Mouse (Mus musculus): Measurements from ENCODE around the gene Scd2. TPM values are rescaled to one million over a fixed set of nuclear protein-coding genes. Genes with fewer than 3 reads are reported as not detected.

Scd2 gene
- polyA plus RNA-seq, 1 experiment from 2014 or later: 424 TPM

DNA sequence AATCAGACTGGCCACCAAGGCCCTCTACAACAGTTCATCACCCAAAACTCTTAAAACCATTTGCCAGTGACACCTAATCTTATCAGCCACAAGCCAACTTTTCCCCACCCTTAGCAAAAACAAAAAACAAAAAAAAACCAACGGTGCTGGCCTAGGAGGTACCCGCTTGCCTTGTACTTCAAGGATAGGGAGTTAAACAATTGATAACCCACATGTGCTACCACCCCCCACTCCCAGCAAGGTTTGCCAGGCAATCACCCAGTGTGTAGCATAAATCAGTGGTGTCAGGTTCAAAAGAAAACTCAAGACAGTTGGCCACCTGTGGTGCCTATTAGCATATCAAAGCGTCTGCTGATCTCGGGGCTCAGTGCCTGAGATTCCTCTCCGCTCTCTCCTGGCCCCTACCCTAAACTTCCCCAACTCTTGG lies 27.6 kb upstream of the Scd2 start:
- ATAC-seq (ENCODE audit: insufficient read depth, low FRiP score, low TSS enrichment) (peak; percentile 51), DNase-seq (ENCODE audit: low spot score) (peak; percentile 63)
- Histone ChIP-seq H3K36me3 (ENCODE audit: control insufficient read depth, insufficient read depth, low read length) (no peaks in the 10 kb centered on the region), H3K4me1 (ENCODE audit: control insufficient read depth, insufficient read depth, low read length) (peaks cover 16% of the 10 kb centered on the region; the same call in 1 of the 2 replicates), H3K27me3 (ENCODE audit: control insufficient read depth, insufficient read depth, low read length) (no peaks in the 10 kb centered on the region), H3K27ac (ENCODE audit: low read depth, low read length) (peak overlapping the region; percentile 93; the same call in 1 of the 2 replicates), H3K4me3 (ENCODE audit: low read depth, low read length) (no peak overlapping the region), H3K4me2 (ENCODE audit: low read depth) (peak overlapping the region; percentile 72), H3K9me3 (ENCODE audit: control insufficient read depth, low read length) (no peaks in the 10 kb centered on the region), H3K9ac (ENCODE audit: low read length) (no peak overlapping the region)
- WGBS: 15% methylated on average over 5 of the region's 5 CpGs

GRCm38 (mm10) chr19:44266458-44266823 lies 27.0 kb upstream of the Scd2 start:
- Histone ChIP-seq H3K27me3 (ENCODE audit: control insufficient read depth, insufficient read depth, low read length) (no peaks in the 10 kb centered on the region), H3K4me3 (ENCODE audit: low read depth, low read length) (peak overlapping the region; percentile 46), H3K9me3 (ENCODE audit: control insufficient read depth, low read length) (no peaks in the 10 kb centered on the region), H3K9ac (ENCODE audit: low read length) (no peak overlapping the region; the same call in 1 of the 2 replicates), H3K4me1 (ENCODE audit: control insufficient read depth, insufficient read depth, low read length) (peaks cover 16% of the 10 kb centered on the region; the same call in 1 of the 2 replicates), H3K36me3 (ENCODE audit: control insufficient read depth, insufficient read depth, low read length) (no peaks in the 10 kb centered on the region), H3K27ac (ENCODE audit: low read depth, low read length) (peak overlapping the region; percentile 93), H3K4me2 (ENCODE audit: low read depth) (peak overlapping the region; percentile 72)
- WGBS: 5% methylated on average over 6 of the region's 6 CpGs
- ATAC-seq (ENCODE audit: insufficient read depth, low FRiP score, low TSS enrichment) (peak; percentile 22; the same call in 1 of the 2 replicates), DNase-seq (ENCODE audit: low spot score) (no peak)

DNA sequence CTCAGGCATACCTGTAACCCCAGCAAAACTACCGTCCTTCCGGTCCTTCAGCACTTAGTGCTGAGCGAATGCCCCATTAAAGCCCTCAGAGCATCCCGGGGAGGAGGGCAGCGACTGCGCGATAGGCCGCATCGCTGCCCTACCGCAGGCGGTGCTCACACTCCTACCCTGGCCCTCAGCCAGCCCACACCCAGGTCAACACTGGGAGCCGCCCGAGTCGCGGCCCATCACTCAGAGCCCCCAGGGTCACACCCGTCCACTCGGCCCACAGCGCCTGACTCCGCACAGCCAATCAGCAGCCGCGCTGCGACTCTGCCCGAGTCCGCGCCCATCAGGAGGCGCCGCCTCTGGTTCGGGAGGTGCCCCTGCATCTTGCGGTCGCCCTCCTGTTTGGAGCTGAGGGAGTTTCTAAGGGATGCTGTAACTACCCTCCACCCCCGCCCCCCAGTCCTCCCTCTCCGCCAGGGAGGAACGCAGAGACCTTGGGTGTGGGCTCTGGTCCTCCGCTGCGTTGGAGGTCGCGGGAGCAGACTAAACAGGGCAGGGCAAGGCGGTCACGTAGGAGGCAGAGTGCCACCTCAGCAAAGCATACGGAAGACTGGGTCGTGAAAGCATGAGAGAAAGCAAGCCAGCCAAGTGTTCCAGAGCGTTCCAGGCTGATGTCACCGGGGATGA lies 26.5 kb upstream of the Scd2 start:
- peak; percentile 93 for DNase-seq (ENCODE audit: low spot score)
- H3K4me2 ChIP-seq (ENCODE audit: low read depth): peak overlapping the region; percentile 72
- H3K9ac ChIP-seq (ENCODE audit: low read length): peak overlapping the region; percentile 79
- ATAC-seq (ENCODE audit: insufficient read depth, low FRiP score, low TSS enrichment): peak; percentile 95
- no peaks in the 10 kb centered on the region for H3K36me3 ChIP-seq (ENCODE audit: control insufficient read depth, insufficient read depth, low read length)
- WGBS: under 1% methylated on average over 43 of the region's 43 CpGs
- H3K27ac ChIP-seq (ENCODE audit: low read depth, low read length): peak overlapping the region; percentile 93
- H3K4me1 ChIP-seq (ENCODE audit: control insufficient read depth, insufficient read depth, low read length): peaks cover 16% of the 10 kb centered on the region; the same call in 1 of the 2 replicates
- H3K27me3 ChIP-seq (ENCODE audit: control insufficient read depth, insufficient read depth, low read length): no peaks in the 10 kb centered on the region
- peak overlapping the region; percentile 46 for H3K4me3 ChIP-seq (ENCODE audit: low read depth, low read length)
- H3K9me3 ChIP-seq (ENCODE audit: control insufficient read depth, low read length): no peaks in the 10 kb centered on the region

DNA sequence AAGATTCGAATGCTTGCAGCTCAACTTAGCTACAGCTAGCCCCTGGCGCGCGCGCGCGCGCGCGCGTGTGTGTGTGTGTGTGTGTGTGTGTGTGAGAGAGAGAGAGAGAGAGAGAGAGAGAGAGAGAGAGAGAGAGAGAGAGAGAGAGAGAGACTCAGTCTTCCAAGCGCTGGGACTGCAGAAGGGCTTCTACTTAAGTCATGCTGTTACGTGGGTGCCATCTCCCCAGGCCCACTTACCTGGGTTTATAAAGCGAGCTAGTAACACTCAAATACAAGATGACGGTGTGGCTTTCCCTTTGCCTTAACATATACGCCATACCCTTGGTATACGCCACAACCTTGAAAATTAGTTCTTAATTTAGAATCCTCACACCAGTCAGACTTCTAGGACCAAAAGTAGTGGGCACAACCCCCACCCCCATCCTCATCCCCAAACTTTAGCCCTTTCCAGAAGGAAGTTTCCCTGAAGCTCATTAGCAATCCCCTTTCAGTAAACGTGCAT lies 25.9 kb upstream of the Scd2 start:
- Histone ChIP-seq H3K4me2 (ENCODE audit: low read depth) (peak overlapping the region; percentile 72), H3K4me3 (ENCODE audit: low read depth, low read length) (peak overlapping the region; percentile 46), H3K9me3 (ENCODE audit: control insufficient read depth, low read length) (no peaks in the 10 kb centered on the region), H3K27ac (ENCODE audit: low read depth, low read length) (peak overlapping the region; percentile 93), H3K27me3 (ENCODE audit: control insufficient read depth, insufficient read depth, low read length) (no peaks in the 10 kb centered on the region), H3K36me3 (ENCODE audit: control insufficient read depth, insufficient read depth, low read length) (no peaks in the 10 kb centered on the region), H3K9ac (ENCODE audit: low read length) (peak overlapping the region; percentile 79), H3K4me1 (ENCODE audit: control insufficient read depth, insufficient read depth, low read length) (peaks cover 16% of the 10 kb centered on the region; the same call in 1 of the 2 replicates)
- ATAC-seq (ENCODE audit: insufficient read depth, low FRiP score, low TSS enrichment): no peak
- 13% methylated on average over 16 of the region's 18 CpGs for WGBS
- no peak for DNase-seq (ENCODE audit: low spot score)

DNA sequence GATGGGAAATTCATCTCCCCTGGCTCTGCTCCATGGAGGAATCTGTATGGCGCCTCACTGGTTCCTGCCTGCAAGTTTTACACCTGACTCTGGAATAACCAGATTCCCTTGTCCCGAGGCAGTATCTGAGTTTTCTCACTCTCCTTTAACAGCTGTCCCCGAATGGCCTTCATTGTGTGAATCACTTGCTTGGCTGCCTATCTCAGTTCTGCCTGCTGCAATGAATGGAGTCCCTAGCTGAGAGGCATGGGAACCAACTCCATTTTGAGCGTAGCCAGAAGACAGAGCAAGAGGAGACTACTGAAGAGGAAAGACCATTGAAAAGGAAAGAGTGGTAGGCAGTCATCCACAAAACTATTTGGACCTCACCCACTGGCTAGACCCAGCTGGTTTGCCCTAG lies 19.8 kb upstream of the Scd2 start:
- H3K9ac ChIP-seq (ENCODE audit: low read length): no peak overlapping the region
- no peaks in the 10 kb centered on the region for H3K27me3 ChIP-seq (ENCODE audit: control insufficient read depth, insufficient read depth, low read length)
- DNase-seq (ENCODE audit: low spot score) (no peak), ATAC-seq (ENCODE audit: insufficient read depth, low FRiP score, low TSS enrichment) (no peak)
- no peaks in the 10 kb centered on the region for H3K4me1 ChIP-seq (ENCODE audit: control insufficient read depth, insufficient read depth, low read length)
- no peaks in the 10 kb centered on the region for H3K9me3 ChIP-seq (ENCODE audit: control insufficient read depth, low read length)
- H3K36me3 ChIP-seq (ENCODE audit: control insufficient read depth, insufficient read depth, low read length): no peaks in the 10 kb centered on the region
- no peak overlapping the region for H3K27ac ChIP-seq (ENCODE audit: low read depth, low read length)
- 74% methylated on average over 4 of the region's 4 CpGs for whole genome bisulfite sequencing
- H3K4me2 ChIP-seq (ENCODE audit: low read depth): no peak overlapping the region
- no peak overlapping the region for H3K4me3 ChIP-seq (ENCODE audit: low read depth, low read length)

GRCm38 (mm10) chr19:44274452-44274851 lies 19.0 kb upstream of the Scd2 start:
- DNase-seq (ENCODE audit: low spot score) (no peak), ATAC-seq (ENCODE audit: insufficient read depth, low FRiP score, low TSS enrichment) (no peak)
- H3K9me3 ChIP-seq (ENCODE audit: control insufficient read depth, low read length): no peaks in the 10 kb centered on the region
- H3K4me2 ChIP-seq (ENCODE audit: low read depth): no peak overlapping the region
- no peak overlapping the region for H3K9ac ChIP-seq (ENCODE audit: low read length)
- H3K4me3 ChIP-seq (ENCODE audit: low read depth, low read length): no peak overlapping the region
- no peaks in the 10 kb centered on the region for H3K27me3 ChIP-seq (ENCODE audit: control insufficient read depth, insufficient read depth, low read length)
- WGBS: 95% methylated on average over 4 of the region's 4 CpGs
- H3K36me3 ChIP-seq (ENCODE audit: control insufficient read depth, insufficient read depth, low read length): no peaks in the 10 kb centered on the region
- no peaks in the 10 kb centered on the region for H3K4me1 ChIP-seq (ENCODE audit: control insufficient read depth, insufficient read depth, low read length)
- H3K27ac ChIP-seq (ENCODE audit: low read depth, low read length): no peak overlapping the region

DNA sequence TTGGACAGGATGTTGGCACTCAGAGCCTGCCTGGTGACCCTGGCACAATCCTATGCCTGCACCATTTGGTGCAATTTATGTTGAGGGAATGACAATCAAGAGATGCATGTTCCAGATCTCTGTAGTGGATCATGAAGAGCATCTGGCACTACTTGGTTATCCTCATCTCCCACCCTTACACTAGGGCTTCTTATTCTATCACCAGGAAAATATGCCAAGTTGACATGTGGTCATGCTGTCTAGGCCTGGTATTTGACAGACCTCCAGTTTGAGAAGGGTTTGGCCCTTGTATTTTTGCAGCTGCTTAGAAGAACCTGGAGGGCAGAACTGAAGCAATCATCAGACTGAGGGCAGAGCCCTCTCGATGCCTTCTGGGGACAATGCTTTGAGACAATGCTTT lies 18.1 kb upstream of the Scd2 start:
- no peak for DNase-seq (ENCODE audit: low spot score)
- H3K4me2 ChIP-seq (ENCODE audit: low read depth): no peak overlapping the region
- H3K4me3 ChIP-seq (ENCODE audit: low read depth, low read length): no peak overlapping the region
- peaks cover 7% of the 10 kb centered on the region for H3K4me1 ChIP-seq (ENCODE audit: control insufficient read depth, insufficient read depth, low read length)
- H3K9ac ChIP-seq (ENCODE audit: low read length): no peak overlapping the region
- WGBS: 88% methylated on average over 1 of the region's 1 CpGs
- ATAC-seq (ENCODE audit: insufficient read depth, low FRiP score, low TSS enrichment): no peak
- H3K36me3 ChIP-seq (ENCODE audit: control insufficient read depth, insufficient read depth, low read length): no peaks in the 10 kb centered on the region
- H3K27me3 ChIP-seq (ENCODE audit: control insufficient read depth, insufficient read depth, low read length): no peaks in the 10 kb centered on the region
- H3K27ac ChIP-seq (ENCODE audit: low read depth, low read length): no peak overlapping the region
- no peaks in the 10 kb centered on the region for H3K9me3 ChIP-seq (ENCODE audit: control insufficient read depth, low read length)

DNA sequence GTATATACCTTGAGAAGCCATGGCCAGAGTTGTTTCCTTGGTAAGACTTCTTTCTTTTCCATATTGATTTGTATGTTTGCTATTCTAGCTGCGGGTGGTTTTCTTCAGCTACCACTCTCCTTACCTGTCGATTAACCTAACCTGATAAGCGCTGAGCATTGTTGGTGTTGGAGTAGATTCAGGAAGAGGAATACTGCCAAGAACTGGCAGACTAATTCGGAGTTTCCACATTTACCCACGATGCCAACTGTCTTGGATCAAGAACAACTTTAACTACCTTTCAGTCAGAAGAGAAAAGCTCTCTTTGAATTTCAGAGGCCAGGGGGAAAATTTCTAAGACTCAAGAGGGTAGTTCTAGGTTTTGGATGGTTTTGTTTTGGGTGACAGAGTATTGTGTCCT lies 16.6 kb upstream of the Scd2 start:
- DNase-seq (ENCODE audit: low spot score): no peak
- H3K4me2 ChIP-seq (ENCODE audit: low read depth): no peak overlapping the region
- no peak overlapping the region for H3K4me3 ChIP-seq (ENCODE audit: low read depth, low read length)
- WGBS: 94% methylated on average over 5 of the region's 5 CpGs
- no peak overlapping the region for H3K9ac ChIP-seq (ENCODE audit: low read length)
- ATAC-seq (ENCODE audit: insufficient read depth, low FRiP score, low TSS enrichment): no peak
- peaks cover 17% of the 10 kb centered on the region for H3K4me1 ChIP-seq (ENCODE audit: control insufficient read depth, insufficient read depth, low read length)
- no peaks in the 10 kb centered on the region for H3K9me3 ChIP-seq (ENCODE audit: control insufficient read depth, low read length)
- no peak overlapping the region for H3K27ac ChIP-seq (ENCODE audit: low read depth, low read length)
- H3K27me3 ChIP-seq (ENCODE audit: control insufficient read depth, insufficient read depth, low read length): no peaks in the 10 kb centered on the region
- no peaks in the 10 kb centered on the region for H3K36me3 ChIP-seq (ENCODE audit: control insufficient read depth, insufficient read depth, low read length)

- 91% methylated on average over 8 of the region's 8 CpGs for WGBS
- Histone ChIP-seq H3K9me3 (ENCODE audit: control insufficient read depth, low read length) (no peaks in the 10 kb centered on the region), H3K27ac (ENCODE audit: low read depth, low read length) (no peak overlapping the region), H3K27me3 (ENCODE audit: control insufficient read depth, insufficient read depth, low read length) (no peaks in the 10 kb centered on the region), H3K4me3 (ENCODE audit: low read depth, low read length) (no peak overlapping the region), H3K9ac (ENCODE audit: low read length) (no peak overlapping the region), H3K36me3 (ENCODE audit: control insufficient read depth, insufficient read depth, low read length) (no peaks in the 10 kb centered on the region), H3K4me1 (ENCODE audit: control insufficient read depth, insufficient read depth, low read length) (peaks cover 23% of the 10 kb centered on the region), H3K4me2 (ENCODE audit: low read depth) (no peak overlapping the region)
- DNase-seq (ENCODE audit: low spot score) (no peak), ATAC-seq (ENCODE audit: insufficient read depth, low FRiP score, low TSS enrichment) (no peak)
Observed at GRCm38 (mm10) chr19:44277931-44278330, 15.5 kb upstream of the Scd2 start.
